Mouse (Mus musculus) cerebellum, adult 2 months (tissue): Measurements from ENCODE around the gene Zfp536.

ENCODE experiments used
- CTCF ChIP-seq: fragments of 200-500 bp; IDR thresholded peaks from 2 replicates; pipeline ENCODE4 v1.5.1; 2011; ENCODE audit warnings: low read depth, mild to moderate bottlenecking, control low read depth, low read length, moderate library complexity, borderline replicate concordance; ENCODE audit not compliant: insufficient read depth
- POLR2A ChIP-seq: fragments of 200-500 bp; IDR thresholded peaks from 2 replicates; pipeline ENCODE4 v1.6.1; 2011; ENCODE audit warnings: low read length, control low read depth, borderline replicate concordance; ENCODE audit not compliant: insufficient read depth

GRCm38 (mm10) chr7:37431471-37431870 lies 342.0 kb downstream of the Zfp536 start:
- TF ChIP-seq CTCF (no peak), POLR2A (no peak)
